Mouse (Mus musculus) T-helper 2 cell (primary cell): ENCODE measurements around the gene Cyb5r2.

Source experiments
- in situ Hi-C: fragments of 300-600 bp; cut with MboI, MseI; formaldehyde crosslinking; loops from one replicate; pipeline ENCODE4 v1.15.1; 2025; ENCODE audit warnings: high pct_unique_total_duplicates

Cyb5r2 gene

DNA sequence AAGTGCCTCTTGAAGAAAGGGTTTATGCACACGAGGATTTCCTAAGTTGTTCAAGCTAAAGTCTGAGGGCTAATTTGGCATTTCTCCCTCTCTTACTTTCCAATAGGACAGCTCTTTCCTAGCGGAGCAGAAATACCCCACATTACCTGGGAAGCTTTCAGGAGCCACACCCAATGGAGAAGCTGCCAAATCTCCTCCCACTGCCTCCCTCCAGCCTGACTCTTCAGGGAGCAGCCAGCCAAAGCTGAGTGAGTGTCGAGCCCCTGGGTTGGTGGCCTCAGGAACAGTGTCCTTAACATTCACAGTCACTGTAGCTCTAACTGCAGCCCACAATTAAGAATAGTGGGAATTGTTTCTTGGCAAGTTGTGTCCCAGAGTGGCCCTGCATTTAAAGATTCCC, 30.3 kb downstream of the Cyb5r2 start:
- in situ Hi-C loops, result no loop called here

DNA sequence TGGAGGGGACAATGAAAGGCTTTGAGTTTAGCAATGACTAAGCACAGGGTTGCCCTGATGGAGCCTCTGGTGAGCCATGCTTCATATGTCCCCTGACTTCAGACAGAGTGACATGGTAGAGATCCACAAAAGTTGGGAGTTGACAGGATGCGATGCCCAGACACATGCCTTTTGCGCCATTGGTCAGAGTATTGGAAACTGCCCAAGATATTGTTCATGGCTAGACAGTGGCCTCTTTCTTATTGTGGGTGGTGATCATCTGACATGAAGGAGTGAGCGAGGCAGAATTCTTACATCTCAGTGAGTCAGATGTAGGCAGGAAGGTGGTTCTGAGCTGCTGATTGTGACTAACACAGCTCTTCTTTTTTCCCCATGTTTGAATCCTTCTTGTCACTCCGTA, 35.3 kb downstream of the Cyb5r2 start:
- in situ Hi-C loops, result loop anchor here (5.0 kb wide), 1 partner anchor 60 kb away; no protein-coding TSS in a partner anchor

DNA sequence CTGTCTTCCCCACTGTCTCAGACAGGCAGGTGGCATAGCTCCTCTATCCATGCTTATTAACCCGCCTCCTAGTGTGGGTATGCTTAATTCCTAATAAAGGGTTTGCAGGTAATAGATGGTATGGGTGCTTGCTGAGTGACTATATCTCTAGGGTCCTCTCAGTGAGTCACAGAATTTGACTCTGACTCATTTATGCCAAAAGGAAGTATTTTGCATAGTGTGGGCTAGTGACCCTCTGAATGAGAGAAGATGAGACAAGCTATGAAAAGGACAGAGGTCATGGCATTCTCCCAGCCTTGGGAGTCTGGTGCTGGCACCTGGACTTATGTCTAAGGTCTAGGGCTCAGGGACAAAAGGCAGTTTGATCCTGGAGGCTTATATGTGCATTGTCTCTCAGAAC, 37.1 kb downstream of the Cyb5r2 start:
- in situ Hi-C loops, result loop anchor here (5.0 kb wide), 1 partner anchor 58 kb away; no protein-coding TSS in a partner anchor

DNA sequence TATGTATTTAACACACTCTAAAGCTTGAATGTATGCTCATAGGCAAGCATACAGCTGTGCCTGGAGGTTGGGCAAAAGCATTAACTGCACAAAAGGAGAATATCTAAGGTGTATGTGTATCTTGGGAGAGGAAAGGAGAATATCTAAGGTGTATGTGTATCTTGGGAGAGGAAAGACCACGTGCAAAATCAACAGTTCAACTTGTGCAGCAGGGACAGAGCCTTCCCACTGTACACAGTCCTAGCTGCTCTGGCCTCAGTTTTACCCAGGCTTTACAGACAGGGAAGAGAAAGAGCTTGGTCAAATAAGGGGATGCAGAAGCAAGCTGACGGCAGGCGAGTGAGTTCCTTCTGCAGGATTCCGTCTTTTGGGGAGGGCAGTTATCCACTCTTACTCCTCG, 43.8 kb downstream of the Cyb5r2 start:
- in situ Hi-C loops, result no loop called here

DNA sequence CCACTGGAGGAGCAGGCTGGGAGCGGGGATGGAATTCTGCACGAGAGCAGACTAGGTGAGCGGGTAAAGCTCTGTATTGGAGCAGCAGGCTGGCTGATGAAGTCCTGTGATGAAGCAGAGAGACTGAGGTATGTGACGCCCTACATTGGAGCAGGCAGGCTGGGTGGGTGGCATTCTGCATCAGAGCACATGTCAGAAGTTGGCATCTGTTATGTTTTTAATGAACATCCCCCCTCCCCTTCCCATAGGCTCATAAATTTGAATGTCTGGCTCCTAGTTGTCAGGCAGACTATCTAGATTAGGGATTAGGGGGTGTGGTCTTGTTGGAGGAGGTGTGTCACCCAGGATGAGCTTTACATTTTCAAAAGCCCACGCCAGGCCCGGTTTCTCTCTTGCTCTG, 45.1 kb downstream of the Cyb5r2 start:
- in situ Hi-C loops, result no loop called here

DNA sequence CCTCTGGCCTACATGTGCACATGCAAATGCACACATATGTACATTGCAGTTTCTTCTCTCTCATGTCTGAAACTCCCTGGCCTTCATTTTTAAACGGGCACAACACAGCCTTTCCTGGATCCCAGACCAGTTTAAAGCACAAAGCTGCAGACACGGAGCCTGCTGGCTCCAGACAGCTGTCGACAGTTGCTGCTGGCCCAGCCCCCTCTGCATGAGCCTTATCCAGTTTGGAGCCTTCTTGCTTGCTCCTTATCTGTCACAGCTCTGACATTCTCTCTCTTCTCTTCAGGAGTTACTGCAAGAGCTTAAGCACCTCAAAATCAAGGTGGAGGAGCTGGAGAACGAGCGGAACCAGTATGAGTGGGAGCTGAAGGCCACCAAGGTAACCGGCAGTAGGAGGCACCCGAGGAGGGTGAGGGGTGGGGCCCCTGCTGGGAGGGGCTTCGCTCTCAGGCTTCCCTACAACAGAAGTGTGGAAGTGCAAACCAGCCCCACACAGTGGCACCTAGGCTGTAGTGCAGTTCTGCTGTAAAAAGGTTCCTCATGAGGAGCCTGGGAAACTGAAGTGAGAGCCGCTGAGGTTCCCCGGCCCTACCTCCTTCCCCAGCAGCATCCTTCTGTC, 49.2 kb downstream of the Cyb5r2 start:
- in situ Hi-C loops, result no loop called here

DNA sequence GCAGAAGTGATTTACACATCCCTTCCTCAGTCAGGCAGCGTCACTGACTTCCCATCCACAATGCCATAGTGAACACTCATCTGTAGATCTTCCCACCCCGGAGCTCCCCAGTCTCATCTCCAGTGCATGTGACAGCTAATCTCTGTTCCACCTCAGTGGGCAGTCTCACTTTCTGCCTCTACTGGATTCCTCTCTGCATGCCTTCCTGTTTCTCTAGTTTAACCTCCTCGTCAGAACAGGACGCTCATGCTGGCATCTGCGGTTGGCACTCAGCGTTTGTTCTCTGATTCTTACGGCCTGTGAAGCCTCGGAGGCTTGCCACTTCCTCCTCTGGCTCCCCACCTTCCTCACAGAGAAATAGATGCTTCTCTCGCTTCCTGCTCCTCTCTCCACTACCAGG, 50.2 kb downstream of the Cyb5r2 start:
- in situ Hi-C loops, result no loop called here

DNA sequence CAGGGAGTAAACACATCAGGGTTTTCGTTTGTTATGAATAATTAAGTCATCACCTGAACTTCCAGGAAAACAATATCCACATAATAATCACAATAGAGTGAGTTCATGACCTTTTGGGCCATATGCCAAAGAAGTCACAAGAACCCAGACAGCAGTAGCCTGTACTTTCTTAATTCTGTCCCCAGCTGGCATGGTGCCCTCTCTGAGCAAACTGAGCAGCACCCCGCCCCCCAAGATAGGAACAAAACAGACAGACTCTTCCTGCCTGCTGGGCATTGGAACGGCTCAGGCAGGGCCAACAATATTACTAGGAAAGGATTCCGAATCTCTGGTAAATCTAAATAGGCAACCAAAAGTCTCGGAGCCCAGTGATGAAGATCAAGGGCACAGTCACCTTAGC, 51.9 kb downstream of the Cyb5r2 start:
- in situ Hi-C loops, result no loop called here

DNA sequence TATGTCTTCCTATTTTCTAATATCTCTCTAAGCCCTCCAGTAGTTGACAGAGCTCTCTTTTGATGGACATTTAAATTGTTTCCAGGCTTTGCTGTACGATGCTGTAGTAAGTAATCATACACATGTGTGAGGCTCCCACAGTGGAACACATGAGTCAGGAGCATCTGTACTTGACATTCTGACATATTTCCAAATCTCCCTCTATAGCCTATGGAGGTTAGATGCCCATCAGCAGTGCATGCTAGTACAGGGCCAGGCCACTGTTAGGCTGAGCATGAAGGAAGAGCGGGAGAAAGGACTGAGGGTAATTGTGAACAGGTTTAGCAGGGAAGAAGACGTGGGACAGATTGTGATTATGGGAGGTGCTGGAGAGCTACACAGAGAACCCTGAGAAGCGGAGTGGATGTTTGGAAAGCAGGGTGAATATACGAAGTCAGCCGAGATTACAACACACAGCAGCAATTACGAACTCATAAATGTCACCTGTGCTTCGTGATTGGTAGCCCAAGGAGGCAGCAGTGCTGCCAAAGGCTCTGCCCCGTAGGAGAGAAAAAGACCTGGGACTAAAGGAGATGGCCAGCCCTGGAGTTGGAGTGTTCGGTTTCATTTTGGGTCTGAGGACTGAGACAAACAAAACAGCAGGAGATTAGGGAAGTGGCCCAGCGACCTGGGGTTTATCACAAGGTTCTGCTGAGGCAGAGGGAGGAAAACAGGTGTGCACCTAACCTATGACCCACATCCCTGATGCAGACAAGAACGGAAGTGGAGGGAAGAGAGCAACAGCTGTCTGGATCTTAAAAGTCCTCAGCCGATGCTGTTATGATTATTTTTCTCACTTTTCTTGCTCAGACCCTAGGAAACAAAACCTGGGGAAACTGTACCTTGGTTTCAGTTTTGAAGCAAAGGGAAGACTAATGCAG, 55.1 kb downstream of the Cyb5r2 start:
- in situ Hi-C loops, result no loop called here

DNA sequence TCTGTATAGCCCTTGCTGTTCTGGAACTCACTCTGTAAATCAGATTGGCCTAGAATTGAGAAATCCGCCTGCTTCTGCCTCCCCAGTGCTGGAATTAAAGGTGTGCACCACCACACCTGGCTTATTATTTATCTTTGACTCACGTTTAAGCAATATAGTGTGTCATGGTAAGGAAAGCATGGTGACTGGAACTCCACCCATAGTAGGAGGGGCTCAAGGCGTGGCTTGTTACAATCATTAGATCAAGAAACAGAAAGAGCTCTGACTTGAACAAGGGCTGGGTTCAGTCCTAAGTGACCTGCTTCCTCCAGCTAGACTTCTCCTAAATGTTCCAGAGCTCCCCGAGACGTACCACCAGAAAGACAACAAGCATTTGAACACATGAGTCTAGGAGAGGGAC, 57.2 kb downstream of the Cyb5r2 start:
- in situ Hi-C loops, result no loop called here

DNA sequence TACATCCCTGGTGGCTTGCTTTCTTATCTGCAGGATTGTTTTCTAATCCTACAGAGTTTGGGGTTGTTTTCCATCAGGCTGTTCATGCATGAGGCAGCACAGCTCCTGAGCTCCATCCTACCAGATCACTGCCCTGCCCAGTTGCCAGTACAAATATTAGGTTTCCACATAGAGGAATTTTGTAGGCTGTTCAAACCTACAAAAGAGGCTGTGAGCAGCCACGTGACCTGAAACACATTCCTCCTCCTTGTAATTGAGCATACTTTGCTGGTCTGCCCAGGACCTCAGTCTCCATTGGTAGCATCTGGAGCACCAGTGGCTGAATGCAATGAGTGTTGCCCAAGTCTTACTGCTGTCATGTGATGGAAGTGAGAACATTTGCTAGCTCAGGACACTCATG, 57.9 kb downstream of the Cyb5r2 start:
- in situ Hi-C loops, result no loop called here
